Mouse (Mus musculus) bone marrow, adult 2 months (tissue): ENCODE data around the gene Prrc2a. TPM values are rescaled to one million over a fixed set of nuclear protein-coding genes. Genes with fewer than 3 reads are reported as not detected.

ENCODE experiments used
- H3K27ac ChIP-seq: fragments of 200-500 bp; 2 replicates; pipeline ENCODE4 v1.5.1; 2012; ENCODE audit warnings: low read depth, mild to moderate bottlenecking, control low read depth, inconsistent platforms, low read length; ENCODE audit not compliant: control insufficient read depth, poor library complexity, insufficient read depth
- H3K4me1 ChIP-seq: fragments of 200-500 bp; 2 replicates; pipeline ENCODE4 v1.6.1; 2011; ENCODE audit warnings: low read length; ENCODE audit not compliant: control insufficient read depth, insufficient read depth
- H3K4me3 ChIP-seq: fragments of 200-500 bp; replicated peaks from 2 replicates; pipeline ENCODE3; 2011; ENCODE audit warnings: mild to moderate bottlenecking, low read depth, low read length, control low read depth; ENCODE audit not compliant: control insufficient read depth
- CTCF ChIP-seq: fragments of 200-500 bp; IDR thresholded peaks from 2 replicates; pipeline ENCODE4 v1.5.1; 2011; ENCODE audit warnings: low read length, control low read depth; ENCODE audit not compliant: control insufficient read depth, insufficient read depth
- POLR2A ChIP-seq: fragments of 200-500 bp; IDR thresholded peaks from 2 replicates; pipeline ENCODE4 v1.6.1; 2011; ENCODE audit warnings: low read depth, mild to moderate bottlenecking, control low read depth, low read length, borderline replicate concordance; ENCODE audit not compliant: control insufficient read depth
- WGBS: fragments of 180-500 bp; shearing (Covaris S2); methylation state at CpG from one replicate; pipeline ENCODE4 v1.1.7; 2018; 5-methylcytosine and 5-hydroxymethylcytosine counted together
- polyA plus RNA-seq: library from polyadenylated mRNA; stranded (reverse); fragments of >200 nt; gene quantifications from 2 replicates; pipeline ENCODE4 v1.2.4, GENCODE M21; 2011; ENCODE audit warnings: low replicate concordance; ENCODE audit not compliant: missing spikeins, insufficient read depth, insufficient read length

Prrc2a gene
- polyA plus RNA-seq, 1 experiment: 208 TPM

GRCm38 (mm10) chr17:35154616-35155015 is 10.1 kb downstream of the Prrc2a start:
- TF ChIP-seq POLR2A: no peak
- TF ChIP-seq CTCF: no peak
- Histone ChIP-seq H3K4me3 (no peak overlapping the region), H3K4me1 (no peaks in the 10 kb centered on the region), H3K27ac (no peak overlapping the region)
- 84% methylated on average over 7 of the region's 7 CpGs for WGBS

- no peak overlapping the region for H3K27ac ChIP-seq
- H3K4me1 ChIP-seq: no peaks in the 10 kb centered on the region
- TF ChIP-seq CTCF (no peak), POLR2A (no peak)
- 86% methylated on average over 4 of the region's 4 CpGs for WGBS
- no peak overlapping the region for H3K4me3 ChIP-seq
These were observed 10.8 kb downstream of the Prrc2a start for GRCm38 (mm10) chr17:35153931-35154330.

GRCm38 (mm10) chr17:35153077-35153476 is 11.6 kb downstream of the Prrc2a start:
- TF ChIP-seq CTCF (no peak), POLR2A (no peak)
- WGBS: 88% methylated on average over 9 of the region's 9 CpGs
- Histone ChIP-seq H3K4me3 (no peak overlapping the region), H3K27ac (no peak overlapping the region), H3K4me1 (no peaks in the 10 kb centered on the region)

GRCm38 (mm10) chr17:35152121-35152520 is 12.6 kb downstream of the Prrc2a start:
- Histone ChIP-seq H3K4me3 (no peak overlapping the region), H3K4me1 (no peaks in the 10 kb centered on the region), H3K27ac (no peak overlapping the region)
- TF ChIP-seq CTCF (no peak), POLR2A (no peak)
- 91% methylated on average over 4 of the region's 4 CpGs for WGBS

- H3K4me1 ChIP-seq: no peaks in the 10 kb centered on the region
- no peak overlapping the region for H3K27ac ChIP-seq
- TF ChIP-seq POLR2A: no peak
- no peak for TF ChIP-seq CTCF
- H3K4me3 ChIP-seq: no peak overlapping the region
- 70% methylated on average over 5 of the region's 5 CpGs for WGBS
These were observed 16.6 kb downstream of the Prrc2a start for GRCm38 (mm10) chr17:35147922-35148639.

- TF ChIP-seq CTCF: no peak
- TF ChIP-seq POLR2A: no peak
- Histone ChIP-seq H3K4me3 (no peak overlapping the region), H3K4me1 (no peaks in the 10 kb centered on the region), H3K27ac (no peak overlapping the region)
- 86% methylated on average over 3 of the region's 3 CpGs for WGBS
These were observed 17.3 kb downstream of the Prrc2a start for GRCm38 (mm10) chr17:35147348-35147747.

- H3K4me1 ChIP-seq: no peaks in the 10 kb centered on the region
- H3K4me3 ChIP-seq: no peak overlapping the region
- no peak for TF ChIP-seq CTCF
- no peak for TF ChIP-seq POLR2A
- H3K27ac ChIP-seq: no peak overlapping the region
- WGBS: 90% methylated on average over 5 of the region's 5 CpGs
These were observed 18.6 kb downstream of the Prrc2a start for GRCm38 (mm10) chr17:35146139-35146538.

- H3K27ac ChIP-seq: no peak overlapping the region
- TF ChIP-seq POLR2A (no peak), CTCF (no peak)
- H3K4me3 ChIP-seq: no peak overlapping the region
- H3K4me1 ChIP-seq: no peaks in the 10 kb centered on the region
- 88% methylated on average over 6 of the region's 6 CpGs for WGBS
These were observed 22.7 kb downstream of the Prrc2a start for GRCm38 (mm10) chr17:35141971-35142370.
